Mouse (Mus musculus) E14TG2a.4 (cell line): ENCODE results near the gene Gm10197.

Experiments
- CTCF ChIP-seq: conservative IDR thresholded peaks from 2 replicates; pipeline ENCODE4 v1.5.1; 2014; ENCODE audit warnings: low read length
- POU5F1 ChIP-seq: IDR thresholded peaks from 2 replicates; pipeline ENCODE4 v1.6.1; 2014; ENCODE audit warnings: low read length, borderline replicate concordance

GRCm38 (mm10) chr19:53414650-53415049, 43.1 kb upstream of the Gm10197 start:
- no peak for TF ChIP-seq CTCF
- no peak for TF ChIP-seq POU5F1
